Mouse (Mus musculus): ENCODE results near the gene Syt16.

The Syt16 gene

DNA sequence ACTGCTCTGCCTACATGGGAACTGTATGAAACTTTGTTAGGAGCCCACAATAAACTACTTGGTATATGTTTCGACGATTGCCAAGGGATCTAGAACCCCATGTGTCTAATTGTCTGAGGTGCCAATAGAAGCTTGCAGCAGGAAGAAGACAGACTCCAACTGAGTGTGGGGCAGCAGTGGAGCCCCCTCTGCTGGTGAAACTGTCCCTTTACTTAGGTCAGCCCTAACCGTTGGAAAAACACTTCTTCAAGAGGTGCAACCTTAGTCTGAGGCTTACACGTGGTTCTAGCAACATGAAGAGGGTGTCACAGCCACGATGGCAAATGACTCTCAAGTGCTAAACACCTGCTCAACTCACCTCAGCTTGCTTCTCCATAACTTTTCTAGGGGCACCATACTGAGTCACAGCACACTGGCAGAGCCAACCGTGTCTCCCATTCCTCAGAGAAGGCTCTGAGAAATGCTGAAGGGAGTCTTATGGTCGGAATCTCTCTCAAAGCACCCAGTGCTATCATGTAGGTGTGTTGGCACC lies 17.3 kb downstream of the Syt16 start:
- no peak for DNase-seq

DNA sequence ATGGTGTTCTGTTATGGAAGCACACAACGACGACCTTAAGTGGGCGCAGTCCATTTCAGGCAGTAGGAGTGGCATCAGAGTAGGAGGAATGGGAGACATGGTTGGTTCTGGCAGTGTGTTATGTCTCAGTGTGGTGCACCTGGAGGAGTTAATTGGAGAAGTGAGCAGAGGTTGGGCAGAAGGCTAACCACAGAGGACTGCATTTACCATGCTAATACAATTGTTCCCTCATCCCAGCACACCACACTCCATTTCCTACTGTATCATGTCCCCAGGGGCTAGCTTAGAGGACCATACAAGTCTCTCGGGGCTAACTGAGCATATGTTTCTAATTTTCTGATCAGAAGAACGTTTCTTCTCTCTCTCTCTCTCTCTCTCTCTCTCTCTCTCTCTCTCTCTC lies 18.0 kb downstream of the Syt16 start:
- DNase-seq = no peak

DNA sequence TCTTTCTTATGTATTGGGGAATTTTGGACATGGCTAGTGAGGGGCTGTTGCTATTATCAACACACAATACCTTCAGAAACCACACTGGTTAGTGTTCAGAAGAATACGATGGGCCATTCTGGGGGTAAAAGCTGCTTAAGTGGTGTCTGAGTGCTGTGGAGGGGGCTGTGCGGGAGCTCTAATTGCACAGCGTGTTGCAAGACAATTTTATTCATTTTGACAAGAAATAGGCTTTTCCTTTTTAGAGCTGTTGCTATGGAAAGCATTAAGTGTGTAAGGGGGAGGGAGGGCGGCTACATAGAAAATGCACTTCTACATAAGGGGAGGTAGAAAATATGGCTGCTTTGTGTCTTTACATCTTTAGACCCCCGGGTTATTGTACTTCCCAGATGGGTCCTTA lies 25.8 kb downstream of the Syt16 start:
- no peak for DNase-seq

DNA sequence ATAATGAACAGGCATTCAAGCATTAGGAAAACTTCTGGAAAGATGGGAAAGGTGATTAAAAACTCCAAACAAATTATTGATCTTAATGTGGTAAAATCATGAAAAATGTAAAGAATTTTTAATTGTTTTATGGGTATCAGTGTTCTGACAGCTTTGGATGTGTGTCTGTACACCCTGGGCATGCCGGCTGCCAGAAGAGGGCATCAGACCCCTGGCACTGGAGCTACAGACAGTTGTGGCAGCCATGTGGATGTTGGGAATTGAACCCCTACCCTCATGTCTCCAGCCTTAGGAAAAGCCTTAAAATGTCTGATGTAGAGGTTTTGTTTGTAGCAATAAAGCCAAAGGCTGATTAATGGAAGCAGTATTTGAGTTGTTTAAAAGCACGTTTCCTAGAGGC lies 27.5 kb downstream of the Syt16 start:
- DNase-seq = no peak

- no peak for DNase-seq
These were observed 45.8 kb downstream of the Syt16 start for GRCm38 (mm10) chr12:74043225-74043624.

- no peak for DNase-seq
These were observed 46.3 kb downstream of the Syt16 start for GRCm38 (mm10) chr12:74043755-74044154.

- DNase-seq = no peak
These were observed 46.8 kb downstream of the Syt16 start for GRCm38 (mm10) chr12:74044241-74044640.

DNA sequence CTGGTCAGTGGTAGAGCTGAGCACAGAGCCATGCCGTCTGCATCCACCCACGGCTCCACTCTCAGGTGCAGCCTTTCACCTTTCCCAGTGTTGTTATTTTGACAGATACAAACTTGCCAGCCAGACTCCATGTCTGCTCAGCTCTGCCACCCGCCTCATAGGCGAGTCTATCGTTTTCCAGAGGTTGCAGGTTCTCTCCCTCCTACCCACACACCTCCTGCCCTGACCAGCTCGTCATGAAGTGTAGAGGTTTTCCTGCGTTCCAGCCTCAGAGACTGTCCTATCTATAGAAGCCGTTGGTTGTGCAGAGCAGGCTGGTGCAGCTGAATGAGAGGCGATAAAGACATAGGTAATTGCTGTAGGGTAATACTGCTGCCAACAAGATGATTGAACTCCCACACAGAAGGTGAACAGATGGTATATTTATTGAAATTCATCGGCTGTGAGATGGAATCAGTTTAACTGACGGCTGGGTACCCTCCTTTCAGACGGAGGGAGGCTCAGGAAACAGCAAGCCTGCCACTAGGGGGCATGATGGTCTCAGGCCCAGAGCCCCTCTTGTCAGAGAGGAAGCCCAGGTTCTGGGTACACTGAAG lies 58.0 kb downstream of the Syt16 start:
- no peak for DNase-seq

GRCm38 (mm10) chr12:74056162-74056561 lies 58.7 kb downstream of the Syt16 start:
- no peak for DNase-seq

DNA sequence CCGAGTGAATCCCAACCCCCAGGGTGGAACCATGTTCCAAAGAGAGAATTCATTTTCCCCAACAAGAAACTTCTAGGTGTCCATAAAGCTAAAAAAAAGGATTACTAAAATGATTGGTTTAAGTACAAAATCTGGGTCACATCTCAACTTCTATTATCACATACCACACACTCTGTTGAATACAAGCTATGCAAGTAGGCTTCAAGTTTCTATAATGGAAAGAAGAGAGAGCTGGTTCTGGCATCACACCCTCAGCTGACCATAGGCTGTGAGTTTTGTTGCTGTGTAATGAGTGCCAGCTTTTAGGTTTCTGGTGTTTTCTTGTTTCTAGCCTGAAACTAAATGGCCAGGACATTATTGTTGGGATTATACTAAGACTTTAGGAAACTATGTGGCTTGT lies 65.1 kb downstream of the Syt16 start:
- no peak for DNase-seq

DNA sequence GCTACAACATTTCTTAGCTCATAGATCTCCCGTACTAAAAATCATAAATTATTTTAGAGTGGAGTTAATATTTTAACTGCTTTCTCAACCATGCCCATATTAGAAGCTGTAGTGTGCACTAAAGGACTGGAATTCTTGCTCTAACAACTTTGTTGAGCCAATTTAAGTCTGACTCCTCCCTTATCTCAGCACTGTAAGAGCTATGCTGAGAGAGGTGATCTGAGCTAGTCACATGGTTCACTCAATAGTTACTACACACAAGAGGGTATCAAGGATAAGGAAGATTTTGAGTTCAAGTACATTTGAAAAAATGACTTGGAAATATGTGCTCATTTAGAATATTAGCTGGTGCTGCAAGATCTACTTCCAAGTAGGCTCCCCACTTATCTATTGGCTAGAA lies 71.5 kb downstream of the Syt16 start:
- no peak for DNase-seq

- no peak for DNase-seq
These were observed 78.1 kb downstream of the Syt16 start for GRCm38 (mm10) chr12:74075590-74075989.

- no peak for DNase-seq
These were observed 78.6 kb downstream of the Syt16 start for GRCm38 (mm10) chr12:74076091-74076490.

GRCm38 (mm10) chr12:74081122-74081521 lies 83.7 kb downstream of the Syt16 start:
- no peak for DNase-seq

DNA sequence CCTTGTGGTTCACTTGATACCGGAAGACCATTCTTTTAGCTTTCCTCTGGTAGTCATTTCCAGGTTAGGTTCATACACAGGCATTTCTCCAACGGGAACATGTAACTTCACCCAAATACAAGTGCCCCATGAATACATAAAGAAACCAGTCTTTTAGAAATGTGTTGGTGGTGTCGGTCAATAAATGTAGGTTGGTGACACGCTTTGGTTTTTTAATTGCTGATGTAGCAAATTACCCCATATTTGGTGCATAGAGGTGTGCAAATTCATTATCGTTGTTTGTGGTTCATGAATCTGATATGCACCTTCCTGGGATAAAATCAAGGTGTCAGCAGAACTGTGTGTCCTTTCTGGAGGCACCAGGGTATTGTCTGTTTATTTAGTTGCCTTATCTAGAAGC lies 86.9 kb downstream of the Syt16 start:
- no peak for DNase-seq

GRCm38 (mm10) chr12:74087086-74087485 lies 89.6 kb downstream of the Syt16 start:
- DNase-seq = no peak

DNA sequence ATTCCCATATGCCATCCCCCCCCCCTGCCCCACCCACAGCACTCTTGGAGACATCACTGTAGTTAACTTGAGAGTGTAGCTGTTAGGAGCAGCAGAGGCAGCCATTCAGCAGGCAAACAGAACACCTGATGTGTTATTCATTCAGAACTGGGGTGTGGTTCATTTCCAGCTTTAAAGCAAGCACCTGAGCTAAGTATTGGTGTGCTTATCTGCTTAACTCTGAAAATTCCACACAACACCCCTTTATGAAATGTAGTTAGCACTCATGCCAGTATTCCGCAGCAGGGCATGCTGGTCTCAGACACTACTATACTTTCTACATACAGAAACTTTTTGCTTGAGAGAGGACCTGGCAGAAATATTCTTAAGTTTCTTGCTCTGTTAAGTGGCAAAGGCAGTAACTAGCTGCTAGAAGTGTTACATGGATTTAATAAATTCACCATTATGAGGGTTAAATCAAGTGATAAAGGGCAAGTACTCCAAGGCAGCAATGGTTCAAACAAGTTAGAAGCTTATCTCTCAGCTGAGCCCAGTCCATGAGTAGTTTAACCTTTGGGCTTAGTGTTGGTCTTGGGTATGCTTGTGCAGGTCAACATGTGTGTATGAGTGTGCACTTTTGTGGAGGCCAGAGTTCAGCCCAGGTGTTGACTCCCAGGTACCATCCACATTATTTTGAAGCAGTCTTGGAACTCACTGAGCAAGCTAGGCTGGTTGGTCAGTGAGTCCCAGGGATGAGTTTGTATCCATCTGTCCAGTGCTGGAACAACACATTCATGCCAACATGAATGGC lies 92.1 kb downstream of the Syt16 start:
- DNase-seq = no peak

- DNase-seq = no peak
These were observed 95.1 kb downstream of the Syt16 start for GRCm38 (mm10) chr12:74092546-74092945.

DNA sequence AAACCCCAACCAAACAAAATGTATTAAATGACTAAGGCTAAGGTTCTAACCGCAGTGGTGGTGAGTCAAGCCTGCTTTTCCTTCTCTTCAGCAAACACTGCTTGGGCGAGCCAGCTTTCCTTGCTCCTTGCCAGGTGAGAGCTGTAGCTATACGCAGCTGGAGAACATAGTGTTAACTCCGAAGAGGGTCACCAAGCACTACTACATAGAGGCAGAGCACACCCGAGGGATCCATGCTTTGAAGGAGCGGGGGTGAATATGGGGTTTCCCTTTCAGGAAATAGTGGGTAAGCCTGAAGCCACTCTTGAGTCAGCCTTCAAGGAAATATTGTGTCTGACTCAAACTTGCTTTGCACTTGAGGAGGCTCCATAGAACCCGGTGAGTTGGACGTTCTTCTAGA lies 95.6 kb downstream of the Syt16 start:
- no peak for DNase-seq

DNA sequence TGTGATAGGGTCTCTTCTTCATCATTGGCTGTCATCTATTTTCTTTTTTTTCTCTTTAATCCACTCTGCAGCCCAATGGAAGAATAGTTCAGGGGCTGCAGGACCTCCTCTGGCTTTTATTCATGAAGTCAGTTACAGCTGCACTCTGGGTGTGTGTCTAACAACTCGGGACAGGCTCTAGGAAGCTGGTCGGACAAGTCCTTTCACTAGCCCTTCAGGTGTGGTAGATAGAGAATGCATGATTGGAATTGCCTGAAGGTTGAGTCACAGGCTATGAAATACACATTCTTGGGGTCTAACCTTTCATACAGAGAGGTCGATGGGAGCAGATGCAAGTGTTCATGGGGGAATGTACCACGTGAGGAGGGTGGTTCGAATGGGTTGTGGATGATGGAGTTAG lies 97.2 kb downstream of the Syt16 start:
- DNase-seq = no peak

GRCm38 (mm10) chr12:74098572-74099290 lies 101.3 kb downstream of the Syt16 start:
- DNase-seq = no peak

DNA sequence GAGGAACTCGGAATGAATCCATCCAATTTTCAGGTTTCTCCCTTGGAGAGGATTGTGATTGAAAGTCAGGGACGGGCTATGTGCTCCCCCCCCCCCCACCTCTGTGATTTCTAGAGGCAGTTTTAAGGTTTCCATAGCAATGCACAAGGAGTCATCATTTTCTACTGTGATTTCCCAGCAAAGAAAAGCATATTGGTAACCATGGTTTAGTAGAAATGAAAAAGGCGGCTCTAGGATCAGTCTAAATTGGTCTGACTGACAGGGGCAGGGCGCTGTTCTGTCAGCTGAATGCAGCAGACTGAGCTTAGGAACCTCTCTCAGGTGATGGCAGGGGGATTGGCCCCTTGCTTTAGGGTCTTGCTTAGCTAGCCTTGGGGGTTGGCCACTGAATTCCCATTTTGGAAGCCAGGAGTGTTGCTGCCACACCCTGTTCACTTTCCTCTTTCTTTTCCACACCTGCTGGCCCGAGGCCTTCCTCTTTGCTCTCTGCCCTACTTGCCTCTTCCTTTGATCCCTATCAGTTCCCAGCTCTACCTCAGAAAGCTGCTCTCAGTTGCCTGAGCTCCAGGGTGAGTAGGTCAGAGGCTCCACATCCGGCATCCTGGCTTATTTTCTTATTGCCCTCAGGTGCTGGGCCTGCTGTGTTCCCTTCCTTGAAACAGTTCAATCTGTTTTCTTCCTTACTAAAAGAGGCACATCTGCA lies 108.5 kb downstream of the Syt16 start:
- no peak for DNase-seq

GRCm38 (mm10) chr12:74108663-74109081 lies 111.2 kb downstream of the Syt16 start:
- DNase-seq = no peak

All from cerebellum, adult 9-11 months (tissue).